Mouse (Mus musculus) inflammation-experienced regulatory T-cells, adult 6 months (primary cell): Measurements from ENCODE around the gene Phf2. TPM values are rescaled to one million over a fixed set of nuclear protein-coding genes. Genes with fewer than 3 reads are reported as not detected.
"Not testable (repeated sequence)": the region's sequence is repeated elsewhere in the genome, so short reads cannot be mapped to it uniquely, and the experiment has no call there.

Source experiments
- ATAC-seq: one replicate; pipeline ENCODE4 v1.8.0; 2017
- polyA plus RNA-seq, 3 experiments: library from polyadenylated mRNA; unstranded; fragments of 100-300 nt; shearing (Covaris generic); gene quantifications; one replicate each; pipeline ENCODE4 v1.2.1; 2017

The Phf2 gene
- polyA plus RNA-seq, 3 experiments from 2014 or later, result 2.4 to 3.7 (median 3.0) TPM

DNA sequence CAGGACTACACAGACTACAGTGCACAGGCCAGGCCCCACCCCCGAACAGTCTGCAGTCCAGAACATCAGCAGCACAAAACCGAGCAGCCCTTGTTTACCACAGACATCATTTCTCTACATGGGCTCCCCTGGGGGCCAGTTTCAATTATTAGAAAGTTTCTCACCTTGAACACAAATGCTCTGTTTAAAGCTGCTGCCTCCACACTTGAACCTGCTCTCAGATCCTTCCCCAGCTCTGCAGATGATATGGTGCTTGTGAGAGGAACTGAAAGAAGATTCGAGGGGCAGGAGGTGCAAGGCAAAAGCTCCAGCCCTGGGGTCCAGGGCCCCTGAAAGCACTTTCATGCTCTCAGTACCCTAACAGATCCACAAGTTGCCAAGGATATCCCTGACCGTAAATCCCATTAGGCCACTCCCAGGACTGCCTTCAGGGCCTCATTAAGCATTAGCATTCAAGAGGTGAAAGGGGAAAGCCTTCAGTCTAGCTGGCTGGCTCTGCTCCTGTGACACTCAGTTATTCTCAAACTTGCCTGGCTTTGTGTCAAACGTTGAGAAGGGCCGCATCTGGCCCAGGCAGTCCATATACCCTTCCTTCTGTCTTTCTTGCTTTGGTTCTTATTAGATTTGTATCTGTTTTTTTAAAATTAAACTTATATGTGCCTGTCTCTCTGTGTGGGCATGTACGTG, 13.5 kb downstream of the Phf2 start:
- ATAC-seq, result no peak

DNA sequence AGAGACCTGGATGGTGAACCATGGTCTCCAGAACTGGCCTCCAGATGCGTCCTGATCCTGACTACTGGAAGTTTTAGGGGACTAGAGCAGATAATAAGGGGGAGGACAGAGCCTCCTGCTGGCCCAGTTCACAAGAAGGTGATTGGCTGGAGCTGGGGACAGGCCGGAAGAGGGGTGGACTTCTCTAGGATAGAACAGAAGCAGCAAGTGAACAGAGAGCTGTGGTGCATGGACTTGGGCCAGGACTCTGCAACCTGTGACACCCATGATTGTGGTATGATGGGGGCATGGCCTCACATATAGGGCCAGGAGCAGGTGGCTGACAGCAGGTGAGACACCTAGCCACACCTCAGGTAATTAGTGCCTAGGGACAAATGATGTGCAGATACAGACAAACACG, 17.0 kb downstream of the Phf2 start:
- ATAC-seq, result peak; percentile 32

DNA sequence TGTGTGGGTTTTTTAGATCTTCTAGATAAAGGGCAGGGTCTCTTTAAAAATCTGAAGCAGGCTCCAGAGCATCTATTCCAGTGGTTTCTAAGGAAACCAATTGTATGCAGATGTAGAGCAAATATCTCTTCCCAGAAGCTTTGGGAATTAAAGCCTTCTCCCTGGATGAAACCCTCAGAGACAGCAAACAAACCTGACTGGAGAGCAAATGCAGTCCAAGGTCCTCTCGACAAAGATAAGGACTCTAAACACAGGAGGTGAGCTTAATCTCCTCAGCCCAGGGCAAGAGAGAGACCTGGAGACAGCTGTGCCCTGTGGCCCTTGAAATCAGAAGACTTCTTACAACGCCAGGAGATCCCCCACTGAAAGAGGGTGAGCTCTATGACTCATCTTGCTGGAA, 17.4 kb downstream of the Phf2 start:
- no peak for ATAC-seq

DNA sequence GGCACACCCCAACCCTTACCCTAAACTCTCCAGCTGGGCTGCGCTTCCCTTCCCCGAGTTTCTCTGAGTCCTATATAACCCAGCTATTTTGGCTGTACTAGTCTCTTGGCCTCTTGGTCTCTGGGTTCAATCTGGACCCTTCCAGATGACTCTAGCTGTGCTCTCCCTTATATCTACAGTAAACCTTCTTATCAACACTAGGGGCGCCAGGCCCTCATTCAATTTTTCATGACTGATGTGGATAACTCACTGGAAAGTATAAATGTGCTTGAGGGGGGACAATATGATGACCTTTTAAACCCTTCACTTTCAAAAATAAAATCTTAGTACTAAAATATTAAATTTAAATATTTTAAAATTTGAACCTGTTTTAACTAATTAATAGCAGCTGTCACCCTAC, 18.1 kb downstream of the Phf2 start:
- peak; percentile 46 for ATAC-seq

DNA sequence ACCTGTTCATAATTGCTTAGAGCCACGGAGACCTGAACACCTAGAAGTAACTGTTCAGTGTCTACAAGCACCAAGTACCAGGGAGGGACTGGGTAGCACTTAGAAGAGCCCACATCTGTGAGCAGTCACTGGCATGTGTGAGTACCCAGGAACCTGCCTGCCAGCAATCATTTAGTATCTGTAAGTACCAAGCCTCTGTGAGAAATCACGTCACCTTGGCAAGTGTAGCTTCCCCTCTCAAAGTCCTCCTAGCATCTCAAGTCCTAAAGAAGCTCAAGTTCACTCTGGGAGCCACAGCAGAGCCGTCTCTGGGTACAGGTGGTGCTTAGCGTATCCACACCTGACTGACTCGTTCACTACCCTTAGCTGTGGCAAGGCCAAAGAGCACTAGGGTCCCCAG, 19.2 kb downstream of the Phf2 start:
- ATAC-seq, result no peak

DNA sequence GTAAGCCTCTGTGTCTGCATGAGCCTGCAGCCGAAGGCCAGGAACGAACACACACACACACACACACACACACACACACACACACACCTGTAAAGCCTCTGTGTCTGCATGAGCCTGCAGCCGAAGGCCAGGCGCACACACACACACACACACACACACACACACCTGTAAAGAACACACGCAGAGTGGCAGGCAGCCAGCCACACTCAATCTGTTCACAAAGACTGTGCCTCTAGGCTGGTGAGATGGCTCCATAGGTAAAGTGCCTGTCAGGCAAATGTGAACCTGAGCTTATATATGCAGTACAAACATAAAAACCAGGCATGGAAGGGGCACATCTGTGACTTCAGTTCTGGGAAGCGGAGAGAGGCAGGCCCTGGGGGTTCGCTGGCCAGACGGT, 20.1 kb downstream of the Phf2 start:
- no peak for ATAC-seq

DNA sequence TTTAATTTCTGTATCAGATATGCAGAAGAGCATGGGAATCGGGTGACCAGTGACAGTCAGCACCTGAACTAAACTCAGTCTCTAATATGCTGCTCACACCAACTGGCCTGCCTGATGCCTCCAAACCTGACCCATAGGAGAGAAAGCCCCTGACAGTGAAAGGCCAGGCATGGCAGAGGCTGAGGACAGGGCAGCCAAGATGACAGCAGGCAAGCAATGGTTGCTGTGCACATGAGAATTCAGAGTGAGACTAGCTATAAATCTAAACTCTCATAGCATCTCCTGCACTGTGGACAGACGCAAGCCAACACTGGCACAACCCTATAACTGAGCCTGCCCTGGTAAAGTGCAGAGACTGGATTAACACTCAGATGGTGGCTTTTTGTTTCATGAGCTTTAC, 20.6 kb downstream of the Phf2 start:
- ATAC-seq, result no peak

DNA sequence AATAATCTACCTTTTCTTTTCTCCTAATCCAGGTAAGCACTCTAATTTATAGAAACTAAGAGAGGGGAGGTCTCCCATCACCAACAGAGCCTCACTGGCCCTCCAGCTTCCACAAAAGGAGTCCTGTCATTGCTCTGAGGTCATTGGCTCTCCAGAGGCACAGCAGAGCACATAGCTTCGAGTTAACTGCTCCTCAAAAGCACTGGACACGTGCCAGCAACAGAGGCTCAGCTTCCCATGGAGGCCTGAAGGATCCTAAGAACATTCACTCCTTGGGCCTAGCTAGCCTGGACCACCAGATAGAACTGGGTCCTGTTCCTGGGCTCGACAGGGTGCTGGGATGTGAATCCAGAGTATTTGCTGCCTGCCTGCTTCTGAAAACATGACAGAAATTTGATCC, 21.8 kb downstream of the Phf2 start:
- no peak for ATAC-seq

DNA sequence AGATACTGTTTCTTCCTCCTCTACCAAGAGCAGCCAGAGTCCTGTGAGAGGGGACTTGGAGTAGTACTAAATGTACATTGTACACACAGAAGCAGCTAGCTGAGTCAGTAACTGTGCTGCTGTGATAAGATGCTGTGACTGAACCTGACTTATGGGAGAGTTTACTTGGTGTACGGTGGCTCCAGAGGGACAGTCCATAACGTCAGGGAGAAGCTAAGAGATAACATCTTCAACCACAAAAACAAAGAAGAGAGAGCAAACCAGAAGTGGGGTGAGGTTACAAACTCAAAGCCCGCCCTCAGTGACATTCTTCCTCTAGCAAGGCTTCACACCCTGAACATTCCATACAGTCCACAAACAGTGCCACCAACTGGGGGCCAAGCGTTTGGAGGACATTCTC, 25.6 kb downstream of the Phf2 start:
- peak; percentile 35 for ATAC-seq

DNA sequence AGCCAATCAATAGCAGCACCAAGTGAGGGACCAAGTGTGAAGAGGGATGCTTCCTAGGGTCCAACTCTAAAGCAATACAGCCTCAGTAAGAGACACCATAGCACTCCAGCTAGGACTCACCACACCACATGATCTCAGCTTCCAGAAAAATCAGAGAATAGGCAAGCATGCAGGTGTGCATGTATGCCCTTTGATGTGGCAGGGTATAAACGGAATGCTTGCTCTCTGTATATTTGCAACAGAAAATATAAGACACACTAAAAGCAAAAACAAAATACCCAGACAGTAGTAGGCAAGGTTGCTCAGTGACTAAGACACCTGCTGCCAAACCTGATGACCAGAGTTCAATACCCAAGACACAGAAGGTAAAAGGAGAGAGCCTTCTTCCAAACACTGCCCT, 27.4 kb downstream of the Phf2 start:
- ATAC-seq, result no peak

DNA sequence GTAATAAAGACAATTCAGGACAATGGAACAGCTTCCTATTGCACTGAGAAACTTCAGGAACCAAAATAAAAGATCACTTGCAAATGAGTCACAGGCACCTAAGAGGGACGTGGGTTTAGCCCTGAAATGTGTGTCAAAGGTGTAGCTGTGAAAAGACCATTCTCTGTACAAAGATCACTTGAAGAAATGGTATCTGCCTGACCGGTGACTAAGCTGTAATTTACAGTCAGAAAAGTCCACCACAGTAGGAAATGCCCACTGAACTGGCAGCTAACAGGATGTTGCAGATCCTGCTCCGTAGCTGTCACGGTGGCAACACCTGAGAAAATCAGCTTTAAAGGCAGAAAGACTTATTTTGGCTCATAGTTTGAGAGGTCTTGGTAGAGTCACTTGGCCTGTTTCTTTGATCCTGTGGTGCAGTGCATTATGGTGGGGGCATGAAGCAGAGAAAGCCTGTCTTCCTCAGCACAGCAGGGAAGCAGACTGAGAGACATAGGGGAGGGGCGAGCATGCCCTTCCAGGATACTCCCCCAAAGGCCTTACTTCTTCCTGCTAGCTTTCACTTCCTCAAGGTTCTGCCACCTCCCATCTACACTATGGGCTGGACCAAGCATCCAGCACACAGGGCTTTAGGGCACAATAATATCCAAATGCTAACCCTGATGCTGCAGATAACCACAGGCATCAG, 28.9 kb downstream of the Phf2 start:
- peak; percentile 44 for ATAC-seq

DNA sequence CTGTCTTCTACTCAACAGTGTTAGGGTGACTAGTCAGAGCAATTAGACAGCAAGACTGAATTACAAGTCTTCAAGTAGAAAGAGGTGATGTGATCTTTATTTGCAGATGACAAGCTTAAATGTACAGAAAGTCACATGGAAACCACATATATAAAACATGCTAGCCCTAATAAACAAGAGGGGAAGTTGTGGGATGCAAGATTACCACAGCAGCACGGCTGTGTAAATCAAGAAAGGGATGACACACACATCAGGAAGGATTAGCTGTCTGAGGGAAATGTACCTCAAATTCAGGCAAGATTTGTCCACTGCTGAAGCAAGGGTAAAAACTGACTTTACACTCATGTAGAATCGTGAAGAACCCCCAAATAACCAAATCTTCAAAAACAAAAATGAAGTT, 32.6 kb downstream of the Phf2 start:
- ATAC-seq, result no peak

DNA sequence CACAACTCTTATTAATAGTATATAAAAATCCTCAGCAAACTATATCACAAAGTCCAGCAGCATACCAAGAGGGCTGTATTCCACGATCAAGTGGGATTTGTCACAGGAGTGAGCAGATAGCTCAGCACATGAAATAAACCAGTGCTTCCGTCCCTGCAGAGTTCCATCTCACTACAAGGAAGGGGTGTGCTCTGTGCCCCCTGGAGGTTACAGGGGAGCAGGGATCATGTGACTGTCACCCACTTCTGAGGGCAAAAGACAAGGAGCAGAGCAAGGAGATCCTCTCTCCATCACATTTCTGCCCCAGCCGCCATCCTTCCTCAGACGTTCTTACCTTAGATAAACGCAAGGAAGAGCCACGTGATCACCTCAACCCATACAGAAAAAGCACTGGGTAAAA, 33.4 kb downstream of the Phf2 start:
- no peak for ATAC-seq

DNA sequence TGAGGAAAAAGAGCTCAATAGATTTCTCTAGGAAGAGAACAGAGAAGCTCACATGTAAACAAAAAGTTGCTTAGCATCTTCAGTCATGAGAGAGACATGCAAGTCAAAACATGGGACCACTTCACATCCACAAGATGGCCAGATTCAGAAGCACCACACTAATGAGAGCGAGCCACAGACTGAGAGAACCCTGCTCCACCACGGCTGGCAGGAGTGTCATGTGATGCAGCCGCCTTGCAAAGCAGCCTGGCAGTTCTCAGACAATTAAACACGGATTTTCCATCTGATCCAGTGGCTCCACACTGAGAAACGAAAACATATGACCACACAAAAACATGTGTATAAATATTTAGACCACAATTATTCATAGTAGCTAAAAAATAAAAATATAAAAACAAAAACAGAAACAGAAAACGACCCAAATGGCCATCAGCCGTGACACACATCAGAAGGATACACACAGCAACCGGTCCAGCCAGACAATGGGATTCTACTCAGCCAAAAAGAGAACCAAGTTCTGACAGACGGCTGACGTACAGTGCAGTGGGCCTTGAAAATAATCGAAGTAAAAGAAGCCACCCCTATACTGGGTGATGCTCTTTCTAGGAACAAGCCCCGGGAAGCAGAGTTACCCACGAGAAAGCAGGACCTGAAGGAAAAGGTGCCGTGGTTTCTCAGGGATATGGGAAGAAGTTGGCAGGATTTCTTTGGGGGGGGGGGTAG, 40.2 kb downstream of the Phf2 start:
- ATAC-seq, result no peak

DNA sequence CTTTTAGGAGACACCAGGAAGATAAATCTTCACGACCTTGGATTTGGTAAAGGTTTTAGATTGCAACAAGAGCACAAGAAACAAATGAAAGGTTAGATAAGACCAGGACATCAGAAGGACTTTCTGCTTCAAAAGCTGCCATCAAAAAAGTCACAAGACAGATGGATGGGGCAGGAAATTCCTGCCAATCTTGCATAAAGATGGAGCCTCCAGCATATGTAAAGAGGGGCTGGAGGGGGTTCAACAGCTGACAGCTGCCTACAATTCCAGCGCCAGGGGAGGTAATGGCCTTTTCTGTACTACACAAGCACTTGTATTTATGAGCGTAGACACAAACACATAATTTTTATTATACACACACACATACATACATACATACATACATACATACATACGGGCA, 41.1 kb downstream of the Phf2 start:
- ATAC-seq, result no peak

DNA sequence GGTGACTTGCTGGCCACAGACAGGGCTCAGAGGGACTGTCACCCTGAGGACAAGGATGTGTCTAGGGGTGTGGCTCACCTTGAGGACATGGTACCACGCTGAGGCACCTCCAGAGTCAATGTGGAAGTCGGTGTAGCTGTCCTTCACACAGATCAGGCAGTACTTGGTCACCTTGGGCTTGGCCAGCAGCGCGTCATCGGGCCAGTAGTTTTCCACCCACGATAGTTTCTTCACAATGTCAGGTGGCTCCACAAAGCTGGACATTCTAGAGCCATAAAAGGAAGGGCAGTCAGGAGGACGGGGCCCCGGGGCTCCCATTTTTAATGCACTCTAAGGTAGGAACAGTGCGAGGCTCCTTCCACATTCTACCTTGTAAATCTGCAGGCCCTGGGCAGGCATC, 48.0 kb downstream of the Phf2 start:
- ATAC-seq, result no peak

DNA sequence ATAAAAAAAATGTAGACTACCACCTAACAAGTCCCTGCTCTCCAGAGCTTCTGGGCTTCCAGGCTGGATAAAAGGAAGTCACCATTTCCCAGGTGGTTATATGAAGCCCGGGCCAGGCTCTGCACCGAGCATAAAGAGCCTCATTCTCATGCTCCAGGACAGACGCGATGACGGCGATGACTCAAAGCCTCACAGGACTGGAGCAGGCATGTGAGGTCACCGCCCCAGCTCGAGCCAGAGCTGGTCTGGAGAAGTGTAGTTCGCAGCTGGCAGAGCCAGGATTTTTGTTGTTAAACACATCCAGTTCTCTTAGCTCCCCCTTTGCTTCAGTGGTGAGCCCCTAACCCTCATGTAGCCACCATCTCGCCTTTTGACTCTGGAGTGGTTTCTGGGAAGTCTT, 48.6 kb downstream of the Phf2 start:
- no peak for ATAC-seq

DNA sequence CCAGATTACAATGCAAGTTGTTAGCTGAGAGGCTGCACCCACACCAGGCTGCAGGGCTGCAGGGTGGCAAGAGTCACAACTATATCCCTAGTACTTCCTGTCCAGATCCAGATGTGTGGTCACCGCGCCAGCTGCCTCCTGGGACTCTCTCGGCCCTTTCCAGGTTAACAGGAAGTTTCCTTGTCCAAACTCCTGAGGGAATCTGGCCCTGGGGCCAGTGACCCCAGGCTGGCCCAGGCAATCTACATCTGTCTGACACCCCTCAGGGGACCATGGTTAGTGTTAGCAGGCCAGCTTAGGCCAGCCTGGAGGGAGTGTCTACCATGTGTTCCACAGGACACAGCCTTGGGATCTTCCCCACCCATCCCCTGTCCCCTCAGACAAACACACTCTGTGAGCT, 51.8 kb downstream of the Phf2 start:
- no peak for ATAC-seq

DNA sequence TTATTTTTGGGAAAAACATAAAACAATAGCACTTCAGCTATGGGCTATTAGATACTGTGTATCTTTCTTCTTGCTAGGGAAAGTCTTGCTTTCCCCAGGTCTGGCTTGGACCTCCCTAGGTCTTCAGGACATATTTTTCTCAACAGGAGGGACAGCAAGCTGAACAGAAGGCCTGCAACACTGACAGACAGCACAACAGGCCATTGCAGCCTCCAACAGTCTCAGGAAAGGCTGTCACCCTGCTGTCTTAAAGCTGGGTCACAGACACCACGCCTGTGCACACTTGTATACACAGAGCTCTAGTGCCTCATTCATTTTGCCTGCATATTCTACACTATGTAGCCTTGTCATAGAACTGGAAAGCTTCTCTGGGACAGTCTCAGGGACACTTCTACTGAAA, 56.5 kb downstream of the Phf2 start:
- ATAC-seq, result no peak

DNA sequence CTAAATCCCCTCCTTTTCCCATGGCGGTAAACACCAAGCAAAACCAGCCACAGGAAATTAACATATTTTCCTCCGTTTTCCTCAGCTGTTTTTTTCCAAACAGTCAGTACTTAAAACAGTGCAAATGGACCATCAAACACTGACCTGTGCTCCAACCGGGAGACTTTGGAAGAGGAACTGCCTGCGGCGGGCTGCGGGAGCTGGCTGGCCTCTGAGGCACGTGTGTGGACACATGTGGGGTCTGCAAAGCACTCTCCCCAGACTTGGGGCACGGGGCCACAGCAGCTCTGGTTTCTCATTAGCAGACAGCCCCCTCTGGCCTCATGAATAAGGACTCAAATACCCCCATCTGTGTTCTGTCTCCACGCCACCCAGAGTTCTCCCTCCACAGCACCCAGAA, 59.9 kb downstream of the Phf2 start:
- ATAC-seq, result no peak

DNA sequence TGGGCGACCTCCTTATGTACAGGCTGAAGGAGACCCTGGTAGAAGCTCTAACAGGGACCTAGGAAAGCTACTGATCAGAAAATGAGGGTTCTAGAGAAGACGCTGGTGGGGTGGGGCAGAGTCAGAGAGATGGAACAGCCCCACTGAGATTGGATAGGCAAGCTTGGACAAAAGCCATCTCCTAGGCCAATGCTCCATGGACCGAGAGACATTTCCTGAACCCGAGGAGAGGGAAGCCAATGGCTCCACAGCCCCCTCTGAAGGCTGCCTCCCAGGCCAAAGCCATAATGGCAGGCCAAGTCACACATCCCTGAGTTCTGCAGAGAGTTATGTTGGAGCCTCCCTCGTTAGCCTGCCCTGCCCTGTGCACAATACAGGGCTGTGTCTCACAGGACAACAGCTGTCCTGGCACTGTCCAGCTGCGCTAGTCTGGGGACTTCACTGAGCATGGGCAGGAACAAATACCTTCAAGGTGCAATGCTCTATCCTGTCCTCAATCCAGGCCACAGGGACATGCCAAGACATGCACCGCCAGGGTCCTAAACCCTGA, 60.6 kb downstream of the Phf2 start:
- ATAC-seq, result no peak

DNA sequence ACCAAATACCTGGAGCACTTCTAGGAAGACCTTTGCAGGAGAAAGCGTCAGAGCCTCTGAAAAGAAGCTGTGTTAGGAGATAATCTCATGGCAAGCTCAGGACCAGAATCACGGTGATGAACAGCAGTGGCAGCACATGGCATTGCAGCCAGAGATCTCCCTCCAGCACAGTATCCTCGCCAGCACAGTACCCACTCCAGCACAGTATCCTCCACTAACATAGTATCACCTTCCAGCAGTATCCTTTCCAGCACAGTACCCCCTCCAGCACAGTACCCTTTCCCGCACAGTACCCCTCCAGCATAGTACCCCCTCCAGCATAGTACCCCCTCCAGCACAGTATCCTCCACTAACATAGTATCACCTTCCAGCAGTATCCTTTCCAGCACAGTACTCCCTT, 61.3 kb downstream of the Phf2 start:
- not testable (repeated sequence) for ATAC-seq

DNA sequence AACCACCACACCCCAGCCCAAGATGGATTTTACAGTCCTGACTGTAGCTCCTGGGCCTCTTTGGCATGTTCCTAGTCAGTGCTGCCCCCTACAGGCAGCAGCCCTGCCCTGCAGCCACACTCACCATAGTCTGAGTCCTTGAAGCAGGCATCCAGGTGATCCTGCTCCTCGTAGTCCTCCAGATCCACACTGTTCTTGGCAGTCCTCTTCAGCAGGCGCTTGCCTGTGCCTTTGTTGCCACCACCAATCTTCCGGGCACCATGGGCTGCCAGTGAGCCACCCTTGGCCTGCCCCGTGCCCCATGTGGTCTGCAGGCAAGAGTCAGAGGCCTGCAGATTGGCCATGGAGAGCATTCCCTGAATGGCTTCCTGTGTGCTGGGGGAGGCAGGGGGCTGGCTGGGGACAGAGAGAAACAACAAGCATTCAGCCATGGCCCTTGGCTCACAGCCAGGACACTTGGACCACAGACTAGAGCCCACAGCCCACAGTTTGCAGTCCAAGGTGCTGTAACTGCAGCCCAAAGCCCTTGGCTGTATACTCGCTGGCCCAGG, 63.4 kb downstream of the Phf2 start:
- no peak for ATAC-seq

DNA sequence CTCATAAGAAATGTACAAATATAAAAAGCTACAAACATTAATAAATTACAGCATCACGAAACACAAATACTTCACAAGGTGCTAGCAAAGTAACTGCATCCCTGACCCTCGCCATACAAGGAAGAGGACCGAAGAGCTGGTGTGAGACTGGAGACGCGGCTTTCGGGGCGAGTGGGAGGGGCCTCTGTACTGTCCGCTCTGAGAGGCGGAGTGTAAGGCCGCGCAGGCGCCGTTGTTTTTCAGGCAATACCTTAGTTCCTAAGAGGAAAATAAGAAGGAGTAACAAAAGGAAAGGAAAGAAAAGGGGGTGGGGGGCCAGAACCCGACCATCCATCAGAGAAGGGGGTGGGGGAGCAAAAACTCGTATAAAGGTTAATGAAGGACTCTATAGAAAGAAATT, 68.7 kb downstream of the Phf2 start:
- ATAC-seq, result no peak
